Mouse (Mus musculus) forebrain, embryonic 16.5 days (tissue): Measurements from ENCODE around the gene Slc12a9. TPM values are rescaled to one million over a fixed set of nuclear protein-coding genes. Genes with fewer than 3 reads are reported as not detected.

Source experiments
- ATAC-seq: fragments of 200-750 bp; cut with Nextera tagmentation; 2 replicates; pipeline ENCODE4 v1.8.0; 2017; ENCODE audit warnings: mild to moderate bottlenecking, moderate library complexity
- H3K27ac ChIP-seq: fragments of 300-500 bp; sonication (generic); 2 replicates; pipeline ENCODE4 v1.5.1; 2014; ENCODE audit warnings: low read length, control low read depth
- H3K27me3 ChIP-seq: fragments of 300-500 bp; sonication (generic); replicated peaks from 2 replicates; pipeline ENCODE4 v1.6.1; 2014; ENCODE audit warnings: low read length; ENCODE audit not compliant: control insufficient read depth, insufficient read depth
- H3K36me3 ChIP-seq: fragments of 300-500 bp; sonication (generic); 2 replicates; pipeline ENCODE4 v1.6.1; 2014; ENCODE audit not compliant: control insufficient read depth, insufficient read depth
- H3K4me1 ChIP-seq: fragments of 300-500 bp; sonication (generic); replicated peaks from 2 replicates; pipeline ENCODE4 v1.6.1; 2014; ENCODE audit warnings: low read length; ENCODE audit not compliant: control insufficient read depth, insufficient read depth
- H3K4me2 ChIP-seq: fragments of 300-500 bp; sonication (generic); 2 replicates; pipeline ENCODE4 v1.6.1; 2014; ENCODE audit warnings: mild to moderate bottlenecking, low read length, control low read depth
- H3K4me3 ChIP-seq: fragments of 300-500 bp; sonication (generic); replicated peaks from 2 replicates; pipeline ENCODE4 v1.5.1; 2014; ENCODE audit warnings: mild to moderate bottlenecking, low read length, control low read depth
- H3K9ac ChIP-seq: fragments of 300-500 bp; sonication (generic); replicated peaks from 2 replicates; pipeline ENCODE4 v1.6.1; 2014; ENCODE audit warnings: low read depth, low read length, control low read depth
- H3K9me3 ChIP-seq: fragments of 300-500 bp; sonication (generic); 2 replicates; pipeline ENCODE4 v1.6.1; 2016; ENCODE audit warnings: low read length; ENCODE audit not compliant: control insufficient read depth
- WGBS: fragments of 180-500 bp; shearing (Covaris S2); extraction: QIAGEN DNeasy Blood & Tissue Kit; methylation state at CpG from one replicate; pipeline ENCODE4 v1.1.7; 2014; 5-methylcytosine and 5-hydroxymethylcytosine counted together
- polyA plus RNA-seq: library from polyadenylated mRNA; unstranded; fragments of >200 nt; fragmentation: Nextera tagmentation; extraction: Ambion mirVana; gene quantifications from 2 replicates; pipeline ENCODE4 v1.2.1, GENCODE M21; 2015

Gene Slc12a9
- polyA plus RNA-seq, 1 experiment from 2014 or later = 26.0 TPM

DNA sequence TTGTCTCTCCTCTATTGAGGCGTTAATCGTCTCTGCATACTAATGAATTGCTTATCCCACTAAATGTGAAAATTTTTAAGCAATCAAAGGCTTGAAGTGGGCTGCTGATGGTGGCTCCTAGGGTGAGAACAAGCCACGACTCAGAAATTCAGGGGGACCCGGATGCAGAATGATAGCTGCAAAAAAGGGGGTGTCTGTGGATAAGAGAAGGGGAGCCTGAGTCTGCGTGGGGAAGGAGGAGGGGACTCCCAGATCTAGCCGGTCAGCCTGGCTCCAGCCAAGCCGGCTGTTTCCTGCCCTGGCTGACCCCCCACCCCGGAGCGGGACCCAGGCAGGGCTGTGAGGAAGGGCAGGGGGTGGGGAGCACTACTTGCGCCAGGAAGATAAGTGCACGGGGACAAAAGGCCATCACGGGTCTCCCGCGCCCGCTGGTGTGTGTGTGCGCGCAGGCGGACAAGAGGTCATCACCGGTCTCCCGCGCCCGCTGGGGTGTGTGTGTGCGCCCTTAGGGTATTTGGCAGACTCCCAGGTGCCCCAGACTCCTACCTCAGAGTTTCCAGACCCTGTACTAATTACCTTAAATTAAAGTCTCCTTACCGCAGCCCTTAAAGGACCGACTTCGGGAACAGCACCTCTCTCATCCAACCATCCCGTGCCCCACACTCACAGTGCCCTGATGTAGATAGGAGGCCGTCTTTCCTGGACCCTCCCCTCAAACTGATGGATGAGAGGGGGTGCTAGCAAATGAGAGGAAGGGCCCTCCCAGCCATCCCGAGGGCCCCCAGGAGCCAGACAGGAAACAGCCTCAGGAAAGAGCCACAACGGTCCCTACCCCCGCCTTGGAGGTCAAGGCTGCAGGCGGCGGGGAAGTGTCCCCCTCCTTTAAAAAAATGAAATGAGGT is 15.3 kb upstream of the Slc12a9 start:
- Histone ChIP-seq H3K36me3 (no peaks in the 10 kb centered on the region), H3K9ac (peak overlapping the region; percentile 43), H3K4me2 (peak overlapping the region; percentile 99), H3K9me3 (no peaks in the 10 kb centered on the region), H3K4me1 (peaks cover 42% of the 10 kb centered on the region), H3K27ac (no peak overlapping the region; the same call in 1 of the 2 replicates), H3K27me3 (peaks cover 6% of the 10 kb centered on the region; the same call in 1 of the 2 replicates), H3K4me3 (peak overlapping the region; percentile 72)
- WGBS = 1% methylated on average over 33 of the region's 33 CpGs
- no peak for ATAC-seq

DNA sequence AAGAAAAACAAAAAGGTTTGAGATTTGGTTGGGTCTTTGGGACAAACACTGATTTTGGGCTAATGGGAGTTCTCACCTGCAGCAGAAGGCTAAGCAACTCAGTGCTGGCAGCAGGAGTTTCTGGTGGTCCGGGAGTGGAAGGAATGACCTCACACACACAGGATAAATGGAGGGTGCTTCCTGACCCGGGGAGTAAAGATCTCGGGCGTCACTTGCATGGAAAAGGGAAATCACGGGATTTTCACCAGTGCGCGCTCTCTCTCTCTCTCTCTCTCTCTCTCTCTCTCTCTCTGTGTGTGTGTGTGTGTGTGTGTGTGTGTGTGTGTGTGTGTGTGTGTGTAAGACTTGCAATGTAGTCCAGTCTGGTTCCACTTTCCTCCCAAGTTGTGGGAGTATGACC is 14.5 kb upstream of the Slc12a9 start:
- Histone ChIP-seq H3K27ac (no peak overlapping the region), H3K4me2 (no peak overlapping the region)
- ATAC-seq = no peak

GRCm38 (mm10) chr5:137346983-137347382 is 13.6 kb upstream of the Slc12a9 start:
- H3K9ac ChIP-seq = no peak overlapping the region
- no peaks in the 10 kb centered on the region for H3K36me3 ChIP-seq
- H3K9me3 ChIP-seq = no peaks in the 10 kb centered on the region
- 84% methylated on average over 4 of the region's 4 CpGs for WGBS
- H3K4me2 ChIP-seq = no peak overlapping the region
- H3K4me1 ChIP-seq = peaks cover 35% of the 10 kb centered on the region
- H3K27me3 ChIP-seq = peaks cover 6% of the 10 kb centered on the region; the same call in 1 of the 2 replicates
- no peak overlapping the region for H3K27ac ChIP-seq
- H3K4me3 ChIP-seq = no peak overlapping the region
- ATAC-seq = no peak

More for the DNA sequence above, 14.5 kb upstream of the Slc12a9 start:
- Histone ChIP-seq H3K4me3 (no peak overlapping the region), H3K4me1 (peaks cover 42% of the 10 kb centered on the region), H3K36me3 (no peaks in the 10 kb centered on the region), H3K9ac (no peak overlapping the region), H3K9me3 (no peaks in the 10 kb centered on the region), H3K27me3 (peaks cover 6% of the 10 kb centered on the region; the same call in 1 of the 2 replicates)
- WGBS = 34% methylated on average over 7 of the region's 7 CpGs

DNA sequence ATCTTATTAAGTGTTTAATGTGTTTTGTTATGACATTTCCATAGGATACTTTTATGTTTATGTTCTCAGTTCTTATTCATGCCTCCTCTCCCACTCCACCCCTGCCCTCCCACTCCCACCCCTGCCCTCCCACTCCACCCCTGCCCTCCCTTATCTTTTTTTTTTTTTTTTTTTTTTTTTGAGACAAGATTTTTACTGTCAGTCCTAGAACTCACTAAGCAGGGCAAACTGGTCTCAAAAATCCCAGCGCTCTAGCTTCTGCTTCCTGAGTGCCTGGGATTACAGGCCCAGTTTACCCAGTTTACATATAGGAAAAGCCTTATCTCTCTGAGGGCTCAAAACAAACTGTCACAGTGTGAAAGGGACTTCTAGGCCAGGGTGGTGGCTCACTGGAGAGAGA is 13.0 kb upstream of the Slc12a9 start:
- H3K27ac ChIP-seq = no peak overlapping the region

GRCm38 (mm10) chr5:137345821-137346220 is 12.4 kb upstream of the Slc12a9 start:
- Histone ChIP-seq H3K4me3 (no peak overlapping the region), H3K4me1 (peaks cover 24% of the 10 kb centered on the region), H3K9ac (no peak overlapping the region), H3K27me3 (peaks cover 6% of the 10 kb centered on the region; the same call in 1 of the 2 replicates), H3K4me2 (no peak overlapping the region), H3K27ac (no peak overlapping the region), H3K9me3 (no peaks in the 10 kb centered on the region), H3K36me3 (no peaks in the 10 kb centered on the region)
- 19% methylated on average over 9 of the region's 9 CpGs for WGBS
- no peak for ATAC-seq

More for the DNA sequence above, 13.0 kb upstream of the Slc12a9 start:
- no peak overlapping the region for H3K4me3 ChIP-seq
- WGBS = 77% methylated on average over 1 of the region's 1 CpGs
- peaks cover 6% of the 10 kb centered on the region; the same call in 1 of the 2 replicates for H3K27me3 ChIP-seq
- H3K36me3 ChIP-seq = no peaks in the 10 kb centered on the region
- H3K9me3 ChIP-seq = no peaks in the 10 kb centered on the region
- ATAC-seq = no peak
- no peak overlapping the region for H3K9ac ChIP-seq
- H3K4me2 ChIP-seq = no peak overlapping the region
- H3K4me1 ChIP-seq = peaks cover 29% of the 10 kb centered on the region

DNA sequence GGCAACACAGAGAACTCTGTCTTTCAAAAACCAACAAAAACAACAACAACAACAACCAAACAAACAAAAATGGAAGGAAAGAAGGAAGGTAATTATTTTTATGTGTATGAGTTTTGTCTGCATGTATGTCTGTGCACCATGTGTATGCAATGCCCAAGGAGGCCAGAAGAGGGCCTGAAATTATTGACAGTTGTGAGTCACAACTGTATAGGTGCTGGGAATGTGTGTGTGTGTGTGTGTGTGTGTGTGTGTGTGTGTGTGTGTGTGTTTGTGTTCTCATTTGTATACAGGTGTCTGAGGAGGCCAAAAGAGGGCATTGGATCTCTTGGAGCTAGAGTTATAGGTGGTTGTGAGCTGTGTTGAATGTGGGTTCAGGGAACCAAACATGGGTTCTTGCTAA is 10.5 kb upstream of the Slc12a9 start:
- H3K9me3 ChIP-seq = no peaks in the 10 kb centered on the region
- no peak overlapping the region for H3K4me3 ChIP-seq
- H3K9ac ChIP-seq = no peak overlapping the region
- H3K4me2 ChIP-seq = no peak overlapping the region
- H3K27me3 ChIP-seq = no peaks in the 10 kb centered on the region
- H3K36me3 ChIP-seq = no peaks in the 10 kb centered on the region
- ATAC-seq = no peak
- no peak overlapping the region for H3K27ac ChIP-seq
- H3K4me1 ChIP-seq = peaks cover 18% of the 10 kb centered on the region

DNA sequence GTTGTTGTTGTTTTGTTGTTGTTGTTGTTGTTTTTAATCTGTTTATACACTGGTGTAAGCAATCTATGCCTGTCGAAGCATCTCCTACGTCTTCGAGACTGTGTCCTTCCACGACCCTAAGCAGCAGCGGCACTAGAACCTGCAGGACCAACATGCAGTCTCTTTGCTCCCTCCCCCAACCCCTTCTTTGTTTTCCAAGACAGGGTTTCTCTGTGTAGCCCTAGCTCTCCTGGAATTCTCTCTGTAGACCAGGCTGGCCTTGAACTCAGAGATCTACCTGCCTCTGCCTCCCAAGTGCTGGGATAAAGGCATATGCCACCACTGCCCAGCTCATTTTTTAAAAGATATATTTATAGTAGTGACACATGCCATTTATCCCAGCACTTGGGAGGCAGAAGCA is 10.0 kb upstream of the Slc12a9 start:
- Histone ChIP-seq H3K4me1 (peaks cover 17% of the 10 kb centered on the region), H3K36me3 (no peaks in the 10 kb centered on the region), H3K9me3 (no peaks in the 10 kb centered on the region), H3K4me2 (no peak overlapping the region), H3K27ac (no peak overlapping the region), H3K4me3 (no peak overlapping the region), H3K27me3 (no peaks in the 10 kb centered on the region), H3K9ac (no peak overlapping the region)
- WGBS = 94% methylated on average over 5 of the region's 5 CpGs
- no peak for ATAC-seq

- no peaks in the 10 kb centered on the region for H3K9me3 ChIP-seq
- H3K27me3 ChIP-seq = no peaks in the 10 kb centered on the region
- H3K27ac ChIP-seq = no peak overlapping the region
- H3K4me1 ChIP-seq = peaks cover 14% of the 10 kb centered on the region
- H3K36me3 ChIP-seq = no peaks in the 10 kb centered on the region
- H3K4me2 ChIP-seq = no peak overlapping the region
- no peak overlapping the region for H3K9ac ChIP-seq
- 79% methylated on average over 7 of the region's 7 CpGs for WGBS
- no peak for ATAC-seq
- H3K4me3 ChIP-seq = no peak overlapping the region
These were observed 9.1 kb upstream of the Slc12a9 start for GRCm38 (mm10) chr5:137342407-137343012.

DNA sequence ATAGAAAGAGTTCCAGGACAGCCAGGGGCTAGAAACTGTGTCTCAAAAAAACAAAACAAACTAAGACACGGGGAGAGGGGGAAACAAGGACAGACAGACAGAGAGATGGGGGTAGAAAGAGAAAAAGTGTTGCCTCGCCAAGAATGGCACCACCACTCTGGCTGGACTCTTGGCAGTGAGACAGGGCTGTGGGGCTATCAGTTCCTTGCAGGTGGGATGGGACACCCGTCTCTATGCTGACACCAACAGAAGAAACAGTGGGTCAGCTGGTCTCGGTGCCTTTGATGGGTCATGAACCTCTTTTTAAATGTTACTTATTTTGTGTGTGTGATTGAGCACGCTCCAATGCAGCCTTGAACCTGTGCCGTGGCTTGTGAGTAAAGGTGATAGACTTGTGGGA is 6.8 kb upstream of the Slc12a9 start:
- no peak overlapping the region for H3K27ac ChIP-seq
- H3K4me1 ChIP-seq = peaks cover 14% of the 10 kb centered on the region
- H3K9ac ChIP-seq = no peak overlapping the region
- H3K27me3 ChIP-seq = no peaks in the 10 kb centered on the region
- peak overlapping the region; percentile 92 for H3K4me2 ChIP-seq
- no peaks in the 10 kb centered on the region for H3K9me3 ChIP-seq
- WGBS = 68% methylated on average over 6 of the region's 6 CpGs
- H3K36me3 ChIP-seq = no peaks in the 10 kb centered on the region
- H3K4me3 ChIP-seq = no peak overlapping the region
- ATAC-seq = no peak
